Mouse (Mus musculus) B cell, adult 2 months (primary cell): ENCODE data around the gene Tmem30c.

Experiments
- DNase-seq, 2 experiments: peaks; one replicate each; pipeline ENCODE4 v3.0.0; 2022

Gene Tmem30c

DNA sequence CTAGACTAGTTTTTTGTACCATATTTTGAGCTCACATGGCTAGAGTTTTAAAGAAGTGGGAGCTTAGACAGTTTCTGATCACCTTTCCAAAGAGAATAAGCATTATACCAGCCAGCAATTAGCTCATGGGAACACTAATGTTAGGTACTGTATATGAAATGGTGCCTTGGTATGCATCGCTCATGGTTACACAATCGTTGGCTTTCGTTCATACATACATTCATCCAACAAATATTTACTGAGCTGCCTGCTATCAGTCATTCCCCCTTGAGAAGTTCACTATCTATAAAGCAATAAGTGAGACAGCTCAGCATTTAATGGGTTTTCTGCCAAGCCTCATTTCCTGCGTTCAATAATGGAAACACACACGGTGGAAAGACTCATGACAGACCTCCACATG, 66.2 kb downstream of the Tmem30c start:
- DNase-seq: no peak

- DNase-seq: no peak
Observed at GRCm38 (mm10) chr16:57220361-57220760, 72.3 kb downstream of the Tmem30c start.
